Mouse (Mus musculus): ENCODE data around the gene Trmt10c. TPM values are rescaled to one million over a fixed set of nuclear protein-coding genes. Genes with fewer than 3 reads are reported as not detected.
"Not testable (repeated sequence)": the region's sequence is repeated elsewhere in the genome, so short reads cannot be mapped to it uniquely, and the experiment has no call there.

Gene Trmt10c
- total RNA-seq (2022), result 10 to 100 TPM in 3 of 4 experiments, 1 to 10 TPM in 1; 7.8 to 10.6 (median 10.1) TPM

DNA sequence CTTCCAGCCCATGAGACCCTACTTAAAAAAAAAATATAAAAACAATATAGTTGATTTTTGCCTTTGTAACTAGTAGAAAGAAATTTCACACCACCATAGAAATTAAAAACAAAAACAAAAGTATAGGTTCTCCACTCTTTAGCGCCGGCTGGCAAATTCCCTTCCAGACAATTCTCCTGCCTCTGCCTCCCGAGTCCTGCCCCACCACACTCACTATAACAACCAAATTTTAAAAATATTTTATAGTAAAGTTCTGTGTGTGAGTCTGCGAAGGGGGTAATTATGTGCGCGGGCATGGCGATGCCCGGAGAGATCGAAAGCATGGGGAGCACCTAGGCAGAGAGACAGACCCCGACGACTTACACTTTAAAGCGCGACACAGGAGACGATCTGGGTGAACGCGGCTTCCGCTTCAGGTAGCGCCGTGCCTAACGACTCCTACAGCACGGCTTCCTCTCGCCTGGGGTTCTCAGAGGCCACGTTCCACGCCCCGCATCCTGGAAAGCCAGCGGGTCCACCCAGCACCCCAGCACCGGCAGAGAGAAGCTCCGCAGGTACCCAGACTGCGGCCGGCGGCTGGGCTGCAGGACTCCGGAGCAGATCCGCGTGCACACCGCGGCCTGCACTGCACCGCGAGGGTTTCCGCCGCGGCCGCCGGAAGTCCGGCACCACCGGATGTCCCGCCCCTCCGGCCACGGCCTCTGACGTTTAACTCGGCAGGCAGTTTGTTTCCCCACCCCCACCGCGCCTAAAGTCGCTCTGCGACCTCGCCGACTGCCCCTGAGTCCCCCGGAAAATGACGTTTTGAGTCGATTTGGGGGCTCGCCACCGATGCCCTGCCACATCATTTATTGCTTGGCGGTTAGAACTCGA, at the start of gene Trmt10c:
Trmt10c (minus strand) TSS at position 682 of the 873 bp plus-strand sequence.
- DNase-seq (ENCODE audit: low spot score in 2 of 2), result peak; percentile 80 to 90

DNA sequence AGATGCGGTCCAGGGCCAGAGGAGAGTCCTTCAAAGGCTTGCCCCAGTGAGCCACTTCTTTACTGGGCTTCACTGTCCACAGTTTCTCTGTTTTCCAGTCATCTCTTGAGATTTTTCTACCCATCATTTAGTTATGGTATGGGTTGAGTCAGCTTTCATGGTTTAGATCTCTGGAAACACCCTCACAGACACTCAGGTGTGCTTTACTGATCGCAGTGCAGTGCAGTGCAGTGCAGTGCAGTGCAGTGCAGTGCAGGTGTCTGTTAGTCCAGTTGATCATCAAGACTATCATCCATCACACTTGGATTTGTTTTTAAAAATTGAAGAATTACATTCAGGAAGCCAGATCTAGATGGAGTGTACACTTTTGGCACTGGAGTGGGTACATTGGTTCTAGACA, 48.7 kb upstream of the Trmt10c start:
- no peak for DNase-seq (ENCODE audit: low spot score in 2 of 2)

DNA sequence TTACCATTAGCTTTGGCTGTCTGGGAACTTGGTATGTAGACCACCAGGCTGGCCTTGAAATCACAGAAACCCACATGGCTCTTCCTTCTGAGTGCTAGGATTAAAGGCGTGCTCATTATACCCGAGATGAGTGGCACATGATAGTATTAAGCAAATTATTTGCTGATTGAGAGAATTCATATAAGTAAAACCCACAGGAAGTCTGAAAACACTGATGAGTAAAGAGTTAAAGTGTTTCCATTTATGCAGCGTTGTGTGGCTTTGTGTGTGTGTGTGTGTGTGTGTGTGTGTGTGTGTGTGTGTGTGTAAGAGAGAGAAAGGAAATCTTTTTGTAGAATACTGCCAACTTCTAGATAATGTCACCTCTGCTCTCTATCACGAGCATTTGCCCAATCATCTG, 44.1 kb upstream of the Trmt10c start:
- no peak for DNase-seq (ENCODE audit: low spot score in 2 of 2)

DNA sequence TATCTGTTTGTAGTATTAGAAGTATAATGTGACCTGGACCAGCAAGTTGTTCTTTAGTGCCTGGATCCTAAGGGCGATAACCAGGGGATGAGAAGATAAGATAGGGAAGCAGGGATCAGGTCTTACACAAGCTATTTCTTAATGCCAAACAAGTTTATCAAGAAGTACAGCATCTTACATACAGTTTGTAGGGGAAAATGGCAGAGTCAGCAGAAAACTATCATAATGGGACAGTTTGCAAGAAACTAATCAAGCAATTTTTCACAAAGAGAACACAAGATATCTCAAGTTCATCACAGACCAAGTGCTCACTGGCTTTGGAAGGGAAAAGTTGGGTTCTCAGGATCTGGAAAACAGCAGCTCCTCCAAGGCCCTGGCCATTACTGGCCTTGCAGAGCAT, 41.8 kb upstream of the Trmt10c start:
- no peak for DNase-seq (ENCODE audit: low spot score in 2 of 2)

DNA sequence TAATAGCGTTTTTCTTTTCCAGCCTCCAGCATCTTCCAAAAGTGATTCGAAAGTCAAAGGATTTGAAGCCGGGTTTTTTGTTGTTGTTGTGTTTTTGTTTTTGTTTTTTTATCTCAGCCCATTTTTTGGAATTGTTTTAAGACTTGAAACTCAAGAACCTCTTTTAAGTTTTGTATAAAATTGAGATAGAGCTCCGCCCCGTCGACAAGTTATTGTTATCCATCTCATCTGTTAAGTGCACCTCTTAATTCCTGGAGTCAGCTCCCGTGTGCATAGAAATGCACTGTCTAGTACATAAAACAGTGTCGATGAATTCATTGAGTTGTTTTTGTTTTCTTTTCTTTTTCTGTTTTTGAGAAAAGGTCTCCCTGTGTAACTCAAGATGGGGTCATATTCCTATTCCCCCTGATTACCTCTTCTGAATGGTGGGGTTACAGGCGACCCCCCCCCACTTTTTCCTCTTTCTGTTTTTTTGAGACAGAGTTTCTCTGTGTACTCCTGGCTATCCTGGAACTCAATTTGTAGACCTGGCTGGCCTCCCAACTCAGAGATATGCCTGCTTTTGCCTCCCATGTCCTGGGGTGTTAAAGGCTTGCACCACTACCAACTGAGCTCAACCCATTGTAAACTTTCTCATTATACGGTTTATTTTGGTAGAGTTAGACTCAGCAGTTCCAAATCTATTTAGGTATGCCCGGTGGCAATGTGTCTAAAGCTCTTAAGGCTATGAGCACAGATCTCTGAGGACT, 38.7 kb upstream of the Trmt10c start:
- no peak for DNase-seq (ENCODE audit: low spot score in 2 of 2)

DNA sequence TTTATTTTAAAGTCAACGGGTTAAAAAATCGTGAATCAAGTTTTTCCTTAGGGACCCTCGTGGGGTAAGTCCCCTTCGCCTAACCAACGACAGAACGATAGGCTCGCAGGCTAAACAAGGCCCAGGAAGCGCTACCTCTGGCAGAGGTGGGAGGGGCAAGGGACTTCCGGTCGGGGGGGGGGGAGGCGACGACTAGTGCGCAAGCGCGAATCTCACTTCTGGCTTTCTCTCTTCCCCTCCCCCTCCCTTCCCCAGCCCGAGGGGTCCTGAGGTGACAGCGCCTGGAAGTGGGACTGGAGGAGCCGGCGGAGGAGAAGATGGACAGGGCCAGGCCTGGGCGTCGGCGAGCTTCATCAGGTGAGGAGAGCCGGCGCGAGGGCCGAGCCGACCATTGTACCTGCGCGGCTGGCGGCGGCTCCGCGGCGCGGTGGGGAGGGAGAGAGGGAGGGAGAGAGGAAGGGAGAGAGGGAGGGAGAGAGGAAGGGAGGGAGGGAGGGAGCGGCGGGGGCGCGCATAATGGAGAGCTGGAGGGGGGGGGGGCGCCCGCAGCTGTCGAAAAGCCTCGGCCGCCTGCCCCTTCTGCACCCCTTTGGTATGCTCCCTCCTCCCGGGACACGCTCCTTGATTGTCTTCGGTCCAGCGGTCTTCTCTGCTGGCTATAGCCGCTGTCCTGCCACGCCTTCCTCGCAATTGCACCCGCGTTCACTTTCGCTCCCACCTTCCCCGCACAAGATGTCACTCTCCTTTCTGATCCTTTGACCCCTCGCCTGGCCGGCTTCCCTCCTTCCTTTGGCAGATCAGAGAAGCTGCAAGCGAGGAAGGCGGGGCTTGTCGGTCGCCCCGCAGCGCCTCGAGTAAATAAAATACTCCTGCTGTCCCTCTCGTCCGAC, 37.8 kb upstream of the Trmt10c start:
- DNase-seq (ENCODE audit: low spot score in 2 of 2), result peak; percentile 77 to 79

DNA sequence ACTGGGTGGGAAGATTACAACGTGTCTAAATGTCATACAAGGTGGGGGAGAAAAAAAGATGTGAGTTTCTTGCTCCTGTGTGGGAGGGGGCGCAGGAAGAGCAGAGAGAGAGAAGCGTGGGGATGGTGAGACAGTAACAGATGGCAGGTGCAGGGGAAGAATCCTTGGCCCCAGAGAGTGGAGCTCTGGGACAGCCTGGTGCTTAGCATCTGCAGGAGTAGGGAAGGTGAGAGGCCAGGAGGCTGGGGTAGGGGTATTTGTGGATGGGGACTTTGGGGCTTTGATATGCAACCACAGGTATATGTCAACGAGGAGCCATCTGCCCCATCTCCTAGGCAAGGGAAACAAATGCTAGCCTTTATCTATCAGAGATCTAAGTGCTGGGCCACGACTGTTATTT, 36.9 kb upstream of the Trmt10c start:
- no peak for DNase-seq (ENCODE audit: low spot score in 2 of 2)

DNA sequence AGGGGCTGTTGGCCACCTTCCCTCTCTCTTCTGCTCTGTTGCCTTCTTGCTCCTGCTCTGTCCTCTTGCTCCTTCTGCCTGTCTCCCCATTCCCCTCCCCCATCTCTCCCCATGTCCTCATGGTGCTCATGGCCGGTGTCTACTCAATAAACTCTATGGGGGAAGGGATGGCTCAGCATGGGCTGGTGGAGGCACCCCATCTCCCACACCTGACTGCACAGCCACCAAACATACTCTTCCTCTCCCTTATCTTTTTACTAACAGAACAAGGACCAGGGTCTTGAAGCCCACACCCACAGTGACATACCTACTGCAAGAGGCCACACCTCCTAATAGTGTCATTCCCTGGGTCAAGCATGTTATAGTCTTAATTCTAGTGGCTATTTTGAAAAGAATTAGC, 36.5 kb upstream of the Trmt10c start:
- DNase-seq (ENCODE audit: low spot score in 2 of 2), result no peak

DNA sequence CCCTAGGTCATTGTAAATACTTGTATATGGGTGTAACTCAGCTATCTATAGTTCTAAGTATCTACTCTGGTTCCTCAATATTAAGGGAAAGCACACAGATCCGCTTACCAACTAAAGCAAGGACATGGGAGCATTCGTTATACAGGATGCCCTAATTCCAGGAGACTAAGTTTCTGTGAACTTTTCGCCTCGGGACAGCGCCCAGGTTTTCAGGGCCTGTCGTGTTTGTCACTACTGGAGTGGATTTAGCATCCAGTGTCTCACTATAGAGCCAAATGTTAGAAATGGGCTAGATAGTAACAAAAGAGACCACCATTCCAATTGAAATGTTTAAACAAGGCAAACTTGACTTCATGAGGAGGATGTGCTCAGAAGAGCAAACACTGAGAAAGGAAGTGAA, 35.5 kb upstream of the Trmt10c start:
- not testable (repeated sequence) for DNase-seq (ENCODE audit: low spot score in 2 of 2)

DNA sequence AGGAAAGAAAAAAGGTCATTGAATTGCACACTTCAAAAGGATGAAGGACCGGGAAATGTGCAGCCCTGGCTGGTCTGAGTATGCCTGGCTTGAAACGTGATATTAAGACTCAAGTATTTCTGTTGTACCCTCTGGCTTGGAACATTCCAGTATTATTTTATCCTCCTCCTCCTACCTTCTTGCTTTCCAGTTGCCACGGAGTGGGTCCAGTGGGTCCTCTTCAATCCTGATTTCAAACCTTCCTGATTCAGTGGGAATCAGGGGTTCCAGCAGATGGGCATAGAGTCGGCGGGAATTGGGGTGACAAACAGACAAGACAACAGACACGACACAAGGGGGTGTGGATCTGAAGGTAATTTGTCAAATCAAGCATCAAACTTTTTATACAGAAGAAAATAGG, 34.9 kb upstream of the Trmt10c start:
- no peak for DNase-seq (ENCODE audit: low spot score in 2 of 2)

DNA sequence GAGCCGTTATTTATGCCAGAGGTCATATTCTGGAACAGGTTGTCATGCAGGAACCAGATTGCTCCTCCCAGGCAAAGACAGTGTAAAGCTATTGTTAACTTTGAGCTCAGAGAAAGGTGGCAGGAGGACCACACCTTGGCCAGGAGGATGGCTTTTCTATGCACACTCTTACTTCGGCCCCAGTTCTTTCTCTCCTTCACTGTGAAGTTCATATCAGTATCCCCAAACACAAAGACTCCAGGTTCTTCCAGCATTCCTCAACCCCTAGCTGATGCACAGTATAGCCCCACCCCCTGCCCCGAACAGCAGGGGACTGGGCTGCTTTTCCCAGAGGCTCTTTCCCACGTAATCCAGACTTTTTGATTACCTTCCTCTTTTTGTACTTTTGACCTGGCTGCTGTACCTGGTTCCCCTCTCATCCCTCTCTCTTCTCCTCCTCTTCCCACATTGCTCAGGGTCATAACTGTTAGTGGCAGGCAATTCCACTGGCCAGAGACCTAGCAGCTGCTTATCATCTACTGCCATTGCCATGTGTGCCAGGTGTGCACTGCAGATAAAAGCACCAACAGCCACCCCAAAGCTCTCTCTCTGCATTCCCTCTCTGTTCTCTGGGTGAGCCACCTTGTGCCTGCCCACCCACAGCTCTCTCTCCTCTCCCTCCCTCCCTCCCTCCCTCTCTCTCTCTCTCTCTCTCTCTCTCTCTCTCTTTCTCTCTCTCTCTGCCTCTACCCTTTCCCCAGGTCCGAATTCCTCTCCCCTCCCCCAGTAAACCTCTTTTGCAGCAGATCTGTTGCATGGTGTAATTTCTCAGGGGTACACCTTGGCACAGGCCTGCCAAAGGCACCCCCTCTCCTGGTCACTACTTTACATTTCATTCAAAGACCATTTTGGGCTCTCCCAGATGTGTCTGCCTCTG, 34.0 kb upstream of the Trmt10c start:
- no peak for DNase-seq (ENCODE audit: low spot score in 2 of 2)

DNA sequence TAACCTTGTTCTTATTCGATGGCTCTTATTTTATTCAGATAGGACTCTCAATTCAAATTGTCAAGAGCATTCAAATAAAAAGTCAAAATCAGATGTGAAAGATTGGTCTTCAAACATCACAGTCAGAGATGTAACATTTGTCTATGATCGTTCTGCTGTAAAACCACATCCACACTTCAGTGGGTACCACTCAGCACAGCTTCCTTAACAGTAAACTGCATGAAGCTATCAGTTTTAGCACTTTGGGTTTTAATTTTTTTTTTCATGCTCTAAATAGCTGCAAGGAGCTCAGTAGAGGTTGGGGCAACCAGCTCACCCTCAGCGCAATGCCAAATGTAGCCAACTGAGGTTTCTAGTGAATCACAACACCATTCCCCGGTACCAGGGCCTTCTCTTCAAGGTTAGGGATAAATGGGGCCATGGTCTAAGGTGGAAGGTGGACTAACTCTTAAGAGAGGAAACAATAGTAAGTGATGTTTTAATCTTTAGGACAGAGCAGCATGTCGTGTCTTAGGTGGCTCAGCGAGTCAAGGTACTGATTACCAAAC, 31.0 kb upstream of the Trmt10c start:
- no peak for DNase-seq (ENCODE audit: low spot score in 2 of 2)

DNA sequence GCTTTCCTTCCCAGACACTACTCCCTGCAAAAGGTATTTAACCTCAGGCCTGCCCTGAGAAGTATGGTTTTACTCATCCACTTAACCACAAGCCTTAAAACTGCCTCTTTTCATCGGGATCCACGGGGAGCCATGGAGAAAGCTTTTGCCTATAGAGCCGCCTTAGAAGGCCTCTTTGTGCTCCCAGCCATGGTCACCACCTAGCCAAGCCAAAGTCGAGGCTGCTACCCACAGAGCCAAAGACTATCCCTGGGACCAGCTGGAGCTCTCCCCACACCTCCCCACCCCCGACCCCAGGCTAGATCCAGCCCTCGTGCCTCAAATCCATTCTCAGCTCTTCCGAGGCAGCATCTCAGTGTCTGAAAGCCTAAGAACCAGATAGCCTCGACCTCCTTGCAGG, 28.5 kb upstream of the Trmt10c start:
- DNase-seq (ENCODE audit: low spot score in 2 of 2), result no peak

DNA sequence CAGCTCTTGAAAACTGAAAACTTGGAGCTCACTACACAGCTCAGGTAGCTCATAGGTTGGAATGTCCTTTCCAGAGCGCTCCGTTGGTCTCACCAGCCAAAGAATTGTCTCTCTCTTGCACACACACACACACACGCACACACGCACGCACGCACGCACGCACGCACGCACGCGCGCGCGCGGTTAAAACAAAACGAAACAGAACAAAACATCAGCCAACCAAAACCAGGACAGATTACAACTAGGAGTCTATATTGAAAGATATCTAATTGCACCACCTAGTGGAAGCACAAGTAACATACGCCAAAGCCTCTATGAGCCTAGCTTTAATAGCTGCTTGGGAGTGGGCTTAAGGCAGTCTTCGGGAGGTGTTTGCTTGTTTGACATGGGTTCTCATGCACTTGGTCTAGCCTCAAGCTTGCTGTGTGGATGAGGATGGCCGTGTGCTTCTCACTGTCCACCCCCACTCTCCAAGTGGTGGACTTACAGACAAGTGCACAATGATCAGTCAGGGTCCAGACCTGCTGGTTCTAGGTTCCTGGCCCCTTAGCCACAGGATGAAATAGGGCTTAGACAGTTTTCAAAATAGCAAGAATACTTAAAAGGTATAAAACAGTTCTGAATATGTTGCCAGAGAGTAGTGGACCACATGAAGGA, 26.8 kb upstream of the Trmt10c start:
- DNase-seq (ENCODE audit: low spot score in 2 of 2), result peak; percentile 64 to 69

DNA sequence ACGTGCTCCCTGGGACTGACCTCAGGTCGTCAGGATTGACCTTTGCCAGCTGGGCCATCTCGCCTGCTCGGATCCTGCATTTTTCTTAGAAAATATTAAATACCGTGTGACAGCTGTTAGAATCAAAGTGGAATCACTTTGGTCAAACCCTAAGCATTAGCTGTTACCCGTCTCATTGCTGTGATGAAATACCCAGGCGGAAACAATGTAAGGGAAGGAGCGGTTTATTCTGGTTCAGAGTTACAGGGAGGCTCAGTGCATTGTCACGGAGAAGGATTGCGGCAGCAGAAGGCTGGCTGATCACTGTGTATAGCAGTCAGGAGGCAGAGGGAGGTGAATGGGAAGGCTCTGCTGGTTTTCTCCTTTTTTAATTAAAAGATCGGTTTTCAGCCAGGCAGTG, 25.4 kb upstream of the Trmt10c start:
- DNase-seq (ENCODE audit: low spot score in 2 of 2), result no peak

DNA sequence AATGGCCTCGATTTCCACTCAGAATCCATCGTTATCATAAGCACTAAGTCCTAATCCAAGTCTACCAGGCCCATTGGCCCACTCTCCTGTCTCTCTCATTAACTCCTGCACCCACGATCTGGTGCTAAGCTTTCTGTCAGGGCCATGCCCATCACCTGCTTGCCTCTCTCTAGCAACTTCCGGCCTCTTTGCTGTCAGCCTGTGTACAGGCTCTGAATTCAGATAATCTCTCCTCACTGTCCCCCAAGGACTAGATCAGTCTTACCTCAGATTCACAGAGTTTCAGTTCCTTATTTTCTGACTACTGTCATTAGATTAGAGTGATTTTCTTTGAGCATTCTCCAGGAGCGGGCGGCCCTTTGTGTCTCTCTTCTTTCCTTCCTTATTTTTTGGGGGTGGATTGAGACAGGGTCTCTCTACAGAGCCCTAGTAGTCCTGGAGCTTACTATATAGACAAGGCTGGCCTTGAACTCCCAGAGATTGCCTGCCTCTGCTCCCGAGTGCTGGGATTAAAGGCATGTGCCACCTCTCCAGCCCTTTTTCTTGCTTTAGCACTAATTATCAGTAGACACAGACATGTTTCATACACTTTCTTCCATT, 24.5 kb upstream of the Trmt10c start:
- DNase-seq (ENCODE audit: low spot score in 2 of 2), result no peak

DNA sequence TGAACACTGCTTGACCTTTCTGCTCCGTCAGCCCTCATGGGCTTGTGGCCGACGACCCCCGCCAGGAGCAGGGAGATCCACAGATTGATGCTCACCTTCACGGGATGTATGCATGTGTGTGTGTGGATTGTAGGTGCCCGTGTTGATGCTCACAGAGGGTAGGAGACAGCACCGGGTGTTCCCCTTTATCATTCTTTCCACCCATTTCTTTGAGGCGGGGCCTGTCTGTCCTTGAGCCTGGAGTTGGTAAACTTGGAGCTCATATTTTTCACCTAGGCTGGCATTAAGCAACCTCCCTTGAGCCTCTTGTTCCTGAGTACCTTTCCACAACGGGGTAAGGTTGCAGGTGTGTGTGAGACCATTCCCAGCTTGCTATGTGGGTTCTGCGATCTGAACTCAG, 20.5 kb upstream of the Trmt10c start:
- no peak for DNase-seq (ENCODE audit: low spot score in 2 of 2)

DNA sequence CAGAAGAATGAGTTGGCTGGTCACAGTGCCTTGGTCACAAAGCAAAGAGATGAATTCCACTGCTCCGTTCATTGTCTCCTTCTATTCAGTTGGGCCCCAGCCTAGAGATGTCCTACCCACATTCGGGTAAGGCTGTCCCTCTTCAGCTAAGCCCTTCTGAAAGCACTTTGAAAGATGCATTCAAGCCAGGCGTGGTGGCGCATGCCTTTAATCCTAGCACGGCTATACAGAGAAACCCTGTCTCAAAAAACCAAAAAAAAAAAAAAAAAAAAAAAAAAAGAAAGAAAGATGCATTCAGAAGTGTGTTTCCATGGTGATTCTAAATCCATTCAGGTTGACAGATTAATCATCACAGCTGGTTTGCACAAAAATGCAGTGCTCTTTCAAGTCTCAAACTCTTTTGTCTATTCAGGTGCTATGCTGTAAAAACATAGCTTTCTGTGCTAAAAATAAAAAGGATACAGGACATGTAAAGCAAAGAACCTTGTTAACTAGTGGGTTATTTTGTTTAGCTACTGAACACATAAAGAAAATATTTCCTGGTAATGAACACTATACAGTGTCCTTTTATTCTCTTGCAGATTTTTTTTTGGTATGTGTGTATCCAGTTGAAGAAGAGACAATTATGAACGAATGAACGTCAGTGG, 19.4 kb upstream of the Trmt10c start:
- no peak for DNase-seq (ENCODE audit: low spot score in 2 of 2)

DNA sequence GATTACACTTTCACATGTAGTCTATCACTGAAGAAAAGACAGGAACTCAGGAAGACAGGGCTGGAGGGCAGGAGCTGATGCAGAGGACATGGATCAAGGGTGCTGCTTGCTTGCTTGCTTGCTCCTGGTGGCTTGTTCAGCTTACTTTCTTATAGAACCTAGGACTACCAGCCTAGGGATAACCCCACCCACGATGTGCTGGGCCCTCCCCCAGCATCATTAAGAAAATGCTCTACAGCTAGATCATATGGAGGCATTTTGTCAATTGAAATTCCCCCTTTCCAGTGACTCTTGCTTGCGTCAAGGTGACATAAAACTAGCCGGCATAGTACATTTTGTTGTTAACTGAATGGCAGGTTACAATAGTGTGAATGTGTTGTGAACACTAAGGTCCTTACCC, 18.3 kb upstream of the Trmt10c start:
- no peak for DNase-seq (ENCODE audit: low spot score in 2 of 2)

Data from layer of hippocampus, adult 8-10 months (tissue).